Mouse (Mus musculus): ENCODE results near the gene Cdcp1. TPM values are rescaled to one million over a fixed set of nuclear protein-coding genes. Genes with fewer than 3 reads are reported as not detected.

Cdcp1 gene
- polyA plus RNA-seq, 1 experiment from 2014 or later, result 0.19 TPM

GRCm38 (mm10) chr9:123243988-123244387 is 28.1 kb upstream of the Cdcp1 start:
- Histone ChIP-seq H3K4me3 (ENCODE audit: low read depth, low read length) (no peak overlapping the region), H3K27me3 (ENCODE audit: control insufficient read depth, insufficient read depth, low read depth, low read length) (no peaks in the 10 kb centered on the region), H3K9ac (ENCODE audit: low read depth, low read length) (no peak overlapping the region), H3K27ac (ENCODE audit: low read length) (no peak overlapping the region), H3K4me1 (ENCODE audit: control insufficient read depth, insufficient read depth, low read length) (no peaks in the 10 kb centered on the region), H3K36me3 (ENCODE audit: control insufficient read depth, insufficient read depth, low read length) (no peaks in the 10 kb centered on the region), H3K4me2 (ENCODE audit: low read length) (no peak overlapping the region), H3K9me3 (replicated peaks; ENCODE audit: control insufficient read depth, low read length, poor library complexity, severe bottlenecking) (no peaks in the 10 kb centered on the region)
- ATAC-seq, result no peak
- 58% methylated on average over 10 of the region's 10 CpGs for WGBS

- H3K9ac ChIP-seq (ENCODE audit: low read depth, low read length), result no peak overlapping the region
- H3K9me3 ChIP-seq (replicated peaks; ENCODE audit: control insufficient read depth, low read length, poor library complexity, severe bottlenecking), result no peaks in the 10 kb centered on the region
- no peaks in the 10 kb centered on the region for H3K4me1 ChIP-seq (ENCODE audit: control insufficient read depth, insufficient read depth, low read length)
- H3K27ac ChIP-seq (ENCODE audit: low read length), result no peak overlapping the region
- H3K4me3 ChIP-seq (ENCODE audit: low read depth, low read length), result no peak overlapping the region
- 92% methylated on average over 5 of the region's 5 CpGs for WGBS
- H3K36me3 ChIP-seq (ENCODE audit: control insufficient read depth, insufficient read depth, low read length), result no peaks in the 10 kb centered on the region
- H3K4me2 ChIP-seq (ENCODE audit: low read length), result no peak overlapping the region
- no peaks in the 10 kb centered on the region for H3K27me3 ChIP-seq (ENCODE audit: control insufficient read depth, insufficient read depth, low read depth, low read length)
- no peak for ATAC-seq
Measured at GRCm38 (mm10) chr9:123241191-123241590, 25.4 kb upstream of the Cdcp1 start.

GRCm38 (mm10) chr9:123240751-123241150 is 24.9 kb upstream of the Cdcp1 start:
- H3K4me1 ChIP-seq (ENCODE audit: control insufficient read depth, insufficient read depth, low read length), result no peaks in the 10 kb centered on the region
- H3K27me3 ChIP-seq (ENCODE audit: control insufficient read depth, insufficient read depth, low read depth, low read length), result no peaks in the 10 kb centered on the region
- WGBS, result 90% methylated on average over 2 of the region's 2 CpGs
- H3K27ac ChIP-seq (ENCODE audit: low read length), result no peak overlapping the region
- ATAC-seq, result no peak
- no peaks in the 10 kb centered on the region for H3K9me3 ChIP-seq (replicated peaks; ENCODE audit: control insufficient read depth, low read length, poor library complexity, severe bottlenecking)
- H3K9ac ChIP-seq (ENCODE audit: low read depth, low read length), result no peak overlapping the region
- no peaks in the 10 kb centered on the region for H3K36me3 ChIP-seq (ENCODE audit: control insufficient read depth, insufficient read depth, low read length)
- H3K4me2 ChIP-seq (ENCODE audit: low read length), result no peak overlapping the region
- no peak overlapping the region for H3K4me3 ChIP-seq (ENCODE audit: low read depth, low read length)

GRCm38 (mm10) chr9:123240271-123240670 is 24.4 kb upstream of the Cdcp1 start:
- no peaks in the 10 kb centered on the region for H3K36me3 ChIP-seq (ENCODE audit: control insufficient read depth, insufficient read depth, low read length)
- H3K4me3 ChIP-seq (ENCODE audit: low read depth, low read length), result no peak overlapping the region
- no peak overlapping the region for H3K27ac ChIP-seq (ENCODE audit: low read length)
- 92% methylated on average over 5 of the region's 5 CpGs for WGBS
- no peak for ATAC-seq
- H3K9ac ChIP-seq (ENCODE audit: low read depth, low read length), result no peak overlapping the region
- no peaks in the 10 kb centered on the region for H3K9me3 ChIP-seq (replicated peaks; ENCODE audit: control insufficient read depth, low read length, poor library complexity, severe bottlenecking)
- no peaks in the 10 kb centered on the region for H3K4me1 ChIP-seq (ENCODE audit: control insufficient read depth, insufficient read depth, low read length)
- no peak overlapping the region for H3K4me2 ChIP-seq (ENCODE audit: low read length)
- H3K27me3 ChIP-seq (ENCODE audit: control insufficient read depth, insufficient read depth, low read depth, low read length), result no peaks in the 10 kb centered on the region

DNA sequence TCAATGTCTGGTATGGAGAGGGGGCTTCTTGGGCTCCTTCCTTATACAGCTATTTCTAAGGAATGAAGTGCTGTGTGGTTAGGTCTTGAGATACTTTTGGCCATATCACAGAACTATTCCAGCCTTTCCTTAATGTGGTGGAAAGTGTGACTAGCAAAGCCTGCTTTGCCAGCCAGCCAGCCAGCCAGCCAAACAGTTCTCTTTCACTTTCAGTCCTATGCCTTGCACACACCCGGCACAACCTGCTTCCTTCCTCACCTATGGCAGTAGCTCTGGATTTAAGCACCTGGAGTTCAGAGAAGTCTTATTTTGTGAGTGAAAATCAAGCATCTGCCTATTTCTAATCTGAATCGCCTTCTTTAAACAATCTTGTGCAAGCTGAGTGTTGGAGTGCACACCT is 23.8 kb upstream of the Cdcp1 start:
- WGBS, result 78% methylated on average over 2 of the region's 2 CpGs
- Histone ChIP-seq H3K9me3 (replicated peaks; ENCODE audit: control insufficient read depth, low read length, poor library complexity, severe bottlenecking) (no peaks in the 10 kb centered on the region), H3K4me1 (ENCODE audit: control insufficient read depth, insufficient read depth, low read length) (no peaks in the 10 kb centered on the region), H3K9ac (ENCODE audit: low read depth, low read length) (no peak overlapping the region), H3K36me3 (ENCODE audit: control insufficient read depth, insufficient read depth, low read length) (no peaks in the 10 kb centered on the region), H3K4me3 (ENCODE audit: low read depth, low read length) (no peak overlapping the region), H3K27me3 (ENCODE audit: control insufficient read depth, insufficient read depth, low read depth, low read length) (no peaks in the 10 kb centered on the region), H3K27ac (ENCODE audit: low read length) (no peak overlapping the region), H3K4me2 (ENCODE audit: low read length) (no peak overlapping the region)
- no peak for ATAC-seq

DNA sequence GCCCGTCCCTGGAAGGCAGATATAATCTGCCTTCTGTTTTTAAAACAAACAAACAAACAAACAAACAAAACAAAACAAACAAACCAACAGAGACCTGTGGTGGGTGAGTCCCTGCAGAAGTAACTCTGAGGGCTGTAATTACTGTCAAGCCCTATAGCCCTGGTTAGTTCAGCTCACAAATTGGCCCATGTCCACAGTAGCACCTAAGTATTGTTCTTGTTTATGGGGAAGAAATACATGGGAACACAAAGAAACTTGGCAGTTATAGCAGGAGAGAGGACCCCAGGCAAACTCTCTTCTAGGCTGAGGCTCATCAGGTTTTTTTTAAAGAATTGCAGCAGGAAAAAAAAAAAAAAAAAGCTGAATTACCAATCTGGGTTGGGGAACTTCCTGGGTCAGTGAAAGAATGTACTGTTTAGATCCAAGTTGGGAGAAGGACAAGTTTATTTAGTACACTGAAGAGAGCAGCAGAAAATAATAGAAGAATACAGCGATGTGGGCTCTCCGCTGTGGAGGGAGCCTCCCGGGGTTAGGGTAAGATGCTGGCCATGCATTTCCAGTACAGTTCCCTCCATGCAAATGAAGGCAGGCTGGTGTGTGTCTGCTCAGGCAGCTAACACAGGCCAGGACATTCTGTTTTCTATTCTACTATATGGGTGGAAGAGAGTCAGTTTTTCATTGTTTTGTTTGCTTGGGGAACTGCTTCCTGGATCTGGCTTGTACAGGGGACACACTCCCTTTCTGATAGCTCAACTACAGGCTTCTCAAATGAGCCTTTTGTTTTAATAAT is 22.6 kb upstream of the Cdcp1 start:
- H3K4me2 ChIP-seq (ENCODE audit: low read length), result no peak overlapping the region
- H3K27ac ChIP-seq (ENCODE audit: low read length), result no peak overlapping the region
- 24% methylated on average over 4 of the region's 4 CpGs for WGBS
- H3K27me3 ChIP-seq (ENCODE audit: control insufficient read depth, insufficient read depth, low read depth, low read length), result no peaks in the 10 kb centered on the region
- no peaks in the 10 kb centered on the region for H3K9me3 ChIP-seq (replicated peaks; ENCODE audit: control insufficient read depth, low read length, poor library complexity, severe bottlenecking)
- H3K9ac ChIP-seq (ENCODE audit: low read depth, low read length), result no peak overlapping the region
- no peaks in the 10 kb centered on the region for H3K36me3 ChIP-seq (ENCODE audit: control insufficient read depth, insufficient read depth, low read length)
- no peak for ATAC-seq
- H3K4me1 ChIP-seq (ENCODE audit: control insufficient read depth, insufficient read depth, low read length), result no peaks in the 10 kb centered on the region
- no peak overlapping the region for H3K4me3 ChIP-seq (ENCODE audit: low read depth, low read length)

GRCm38 (mm10) chr9:123237739-123238138 is 21.9 kb upstream of the Cdcp1 start:
- Histone ChIP-seq H3K4me1 (ENCODE audit: control insufficient read depth, insufficient read depth, low read length) (no peaks in the 10 kb centered on the region), H3K27ac (ENCODE audit: low read length) (no peak overlapping the region), H3K4me2 (ENCODE audit: low read length) (no peak overlapping the region), H3K27me3 (ENCODE audit: control insufficient read depth, insufficient read depth, low read depth, low read length) (no peaks in the 10 kb centered on the region), H3K36me3 (ENCODE audit: control insufficient read depth, insufficient read depth, low read length) (no peaks in the 10 kb centered on the region), H3K4me3 (ENCODE audit: low read depth, low read length) (no peak overlapping the region), H3K9ac (ENCODE audit: low read depth, low read length) (no peak overlapping the region), H3K9me3 (replicated peaks; ENCODE audit: control insufficient read depth, low read length, poor library complexity, severe bottlenecking) (no peaks in the 10 kb centered on the region)
- no peak; the same call in 1 of the 2 replicates for ATAC-seq
- 39% methylated on average over 2 of the region's 2 CpGs for WGBS

GRCm38 (mm10) chr9:123235621-123236020 is 19.8 kb upstream of the Cdcp1 start:
- ATAC-seq, result no peak
- Histone ChIP-seq H3K4me3 (ENCODE audit: low read depth, low read length) (no peak overlapping the region), H3K4me2 (ENCODE audit: low read length) (no peak overlapping the region), H3K4me1 (ENCODE audit: control insufficient read depth, insufficient read depth, low read length) (no peaks in the 10 kb centered on the region), H3K9ac (ENCODE audit: low read depth, low read length) (no peak overlapping the region), H3K36me3 (ENCODE audit: control insufficient read depth, insufficient read depth, low read length) (no peaks in the 10 kb centered on the region), H3K27ac (ENCODE audit: low read length) (no peak overlapping the region), H3K9me3 (replicated peaks; ENCODE audit: control insufficient read depth, low read length, poor library complexity, severe bottlenecking) (no peaks in the 10 kb centered on the region), H3K27me3 (ENCODE audit: control insufficient read depth, insufficient read depth, low read depth, low read length) (no peaks in the 10 kb centered on the region)
- WGBS, result 63% methylated on average over 3 of the region's 3 CpGs

DNA sequence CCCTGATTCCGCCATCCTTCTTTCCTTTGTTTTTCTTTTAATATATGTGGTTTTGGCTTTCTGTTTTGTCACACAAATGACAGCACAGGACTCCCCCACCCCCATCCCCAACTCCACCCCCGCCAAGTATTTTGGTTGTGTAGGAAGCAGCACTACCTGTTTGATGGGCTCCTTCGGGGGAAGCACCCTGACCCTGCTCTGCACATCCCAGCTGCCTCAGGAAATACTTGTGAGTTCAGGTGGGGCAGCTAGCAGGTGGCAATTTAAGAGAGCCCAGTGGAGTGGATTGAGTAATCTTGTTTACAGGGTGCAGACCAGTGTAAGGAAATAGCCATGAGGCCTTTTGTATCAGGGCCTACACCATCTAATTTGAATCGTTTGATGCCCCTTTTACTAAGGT is 14.0 kb upstream of the Cdcp1 start:
- no peaks in the 10 kb centered on the region for H3K4me1 ChIP-seq (ENCODE audit: control insufficient read depth, insufficient read depth, low read length)
- H3K36me3 ChIP-seq (ENCODE audit: control insufficient read depth, insufficient read depth, low read length), result no peaks in the 10 kb centered on the region
- H3K4me3 ChIP-seq (ENCODE audit: low read depth, low read length), result no peak overlapping the region
- H3K9ac ChIP-seq (ENCODE audit: low read depth, low read length), result no peak overlapping the region
- 80% methylated on average over 4 of the region's 4 CpGs for WGBS
- ATAC-seq, result no peak
- H3K4me2 ChIP-seq (ENCODE audit: low read length), result no peak overlapping the region
- H3K9me3 ChIP-seq (replicated peaks; ENCODE audit: control insufficient read depth, low read length, poor library complexity, severe bottlenecking), result no peaks in the 10 kb centered on the region
- no peak overlapping the region for H3K27ac ChIP-seq (ENCODE audit: low read length)
- no peaks in the 10 kb centered on the region for H3K27me3 ChIP-seq (ENCODE audit: control insufficient read depth, insufficient read depth, low read depth, low read length)
